Mouse (Mus musculus): Measurements from ENCODE around the gene Trib3.

GRCm38 (mm10) chr2:152317054-152317453 lies 26.8 kb downstream of the Trib3 start:
- TF ChIP-seq CTCF (IDR thresholded peaks at IDR 0.05) (no peak), POLR2A (IDR thresholded peaks at IDR 0.05; ENCODE audit: insufficient read depth, low read depth, low read length) (no peak; the same call in 1 of the 2 replicates)

Measured in heart, adult 2 months (tissue).